Mouse (Mus musculus) liver, embryonic 14 days (tissue): ENCODE measurements around the gene Sync. TPM values are rescaled to one million over a fixed set of nuclear protein-coding genes. Genes with fewer than 3 reads are reported as not detected.

ENCODE experiments used
- polyA plus RNA-seq: library from polyadenylated mRNA; depleted of rRNA; stranded (reverse); fragments of >200 nt; gene quantifications from 2 replicates; pipeline ENCODE4 v1.2.3, GENCODE M21; 2012; rRNA removed

Sync gene
- 0.03 and 0.11 TPM in 2 replicates for polyA plus RNA-seq

DNA sequence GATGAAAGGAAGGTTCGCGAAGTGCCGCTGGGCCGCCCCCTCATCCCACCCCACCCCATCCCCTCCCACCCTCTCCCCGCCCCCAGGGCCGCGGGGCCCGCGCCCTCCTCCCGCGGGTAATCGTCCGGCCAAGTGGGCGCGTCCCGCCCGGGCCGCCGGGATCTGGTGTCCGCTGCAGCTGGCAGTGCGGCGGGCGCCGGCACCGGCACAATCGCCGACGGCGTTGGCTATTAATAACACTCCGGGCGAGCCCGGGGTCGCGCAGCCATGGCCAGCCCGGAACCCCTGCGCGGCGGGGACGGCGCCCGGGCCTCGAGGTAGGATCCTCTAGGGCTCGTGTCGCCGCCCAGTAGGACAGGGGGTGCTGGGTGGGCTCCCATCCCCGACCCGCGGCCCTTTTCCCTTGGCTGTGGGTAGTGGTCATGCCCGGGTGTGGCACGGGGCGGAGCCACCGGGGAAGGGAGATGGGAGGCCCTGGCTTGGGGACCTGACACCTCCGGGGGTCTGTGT is at the start of gene Sync:
Sync (plus strand) TSS at position 146 of the 510 bp plus-strand sequence.

DNA sequence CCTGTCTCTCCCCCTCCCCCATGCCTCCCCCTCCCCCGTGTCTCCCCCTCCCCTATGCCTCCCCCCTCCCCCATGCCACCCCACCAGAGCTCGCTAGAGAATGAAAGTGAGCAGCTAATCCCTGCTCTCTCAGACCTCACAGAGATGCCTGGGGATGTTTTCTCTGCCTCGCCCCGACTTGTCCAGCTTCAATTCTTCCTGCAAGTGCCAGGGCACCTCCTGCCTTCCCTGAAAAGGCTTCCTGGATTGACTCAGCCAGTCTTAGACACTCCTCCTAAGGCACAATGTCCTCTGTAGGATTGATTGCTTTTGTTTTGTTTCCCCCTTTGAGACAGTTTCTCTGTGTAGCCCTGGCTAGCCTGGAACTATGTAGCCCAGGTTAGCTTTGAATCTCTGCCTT is 26.2 kb upstream of the Sync start, which contains the start of gene C77080:
C77080 (minus strand) TSS at position 209 of the 400 bp plus-strand sequence.

DNA sequence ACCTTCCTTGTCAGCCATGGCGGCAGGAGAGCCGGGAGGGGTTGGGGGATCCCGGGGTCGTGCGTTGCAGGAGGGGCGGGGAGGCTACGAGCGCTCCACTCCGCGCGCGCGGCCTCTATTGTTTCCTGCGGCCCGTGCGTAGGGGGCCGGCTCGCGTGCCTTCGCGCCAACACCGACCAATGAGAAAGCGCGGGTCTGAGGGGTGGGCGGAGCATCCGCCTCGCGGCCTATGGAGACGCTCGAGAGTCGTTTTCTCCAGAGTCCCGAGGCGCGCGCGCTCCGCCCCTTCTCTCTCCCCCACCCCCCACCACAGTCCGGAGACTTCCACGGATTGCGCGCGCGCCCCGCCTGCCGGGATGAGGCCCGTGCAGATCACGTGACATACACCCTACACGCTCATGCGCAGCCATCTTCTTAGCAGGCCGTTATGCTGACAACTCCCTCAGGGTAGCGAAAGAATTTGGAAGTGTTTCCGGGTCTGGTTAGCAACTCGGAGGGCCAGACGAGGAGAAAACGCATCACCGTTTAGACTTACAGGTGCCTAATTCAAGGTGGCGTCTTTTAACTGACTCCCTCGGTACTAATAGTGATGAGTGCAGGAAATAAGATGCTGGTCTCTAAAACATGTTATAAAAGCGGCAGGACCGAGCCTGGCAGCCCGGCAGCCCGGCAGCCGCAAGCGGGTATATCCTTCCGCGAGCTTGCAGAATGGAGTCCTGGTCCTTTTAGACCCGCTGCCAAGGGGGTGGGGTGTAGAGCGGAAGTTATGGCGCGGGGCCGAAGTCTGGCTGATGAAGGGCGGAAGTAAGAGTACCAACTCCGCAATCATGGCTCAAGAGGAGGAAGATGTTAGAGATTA is 48.0 kb downstream of the Sync start, which contains the start of the genes Rbbp4 and Zbtb8os:
Rbbp4 (minus strand) TSS at position 155 of the 859 bp plus-strand sequence.
Zbtb8os (plus strand) TSS at position 480 of the 859 bp plus-strand sequence.

Other genes with a start within 250 kb of the Sync start
- gene Rnf19b, start 229.3 kb upstream of the Sync start, polyA plus RNA-seq: 12.0 and 12.8 TPM in 2 replicates
- gene Tmem54, start 182.1 kb upstream of the Sync start, polyA plus RNA-seq: 0.96 and 1.0 TPM in 2 replicates
- 2.1 and 2.2 TPM in 2 replicates for gene Hpca, start 165.6 kb upstream of the Sync start, polyA plus RNA-seq
- 0.61 and 1.0 TPM in 2 replicates for gene Fndc5, start 150.6 kb upstream of the Sync start, polyA plus RNA-seq
- 11.2 and 14.0 TPM in 2 replicates for gene S100pbp, start 97.9 kb upstream of the Sync start, polyA plus RNA-seq
- 32.6 TPM in 2 replicates for gene Yars, start 97.9 kb upstream of the Sync start, polyA plus RNA-seq
- gene C77080, start 26.2 kb upstream of the Sync start, polyA plus RNA-seq: 0.93 and 1.1 TPM in 2 replicates
- 57.7 and 70.3 TPM in 2 replicates for gene Rbbp4, start 47.8 kb downstream of the Sync start, polyA plus RNA-seq
- 27.2 and 29.5 TPM in 2 replicates for gene Zbtb8os, start 48.1 kb downstream of the Sync start, polyA plus RNA-seq
- gene Zbtb8a, start 90.5 kb downstream of the Sync start, polyA plus RNA-seq: 1.9 and 2.2 TPM in 2 replicates
- 0.31 and 0.50 TPM in 2 replicates for gene Zbtb8b, start 153.2 kb downstream of the Sync start, polyA plus RNA-seq
- 26.5 and 36.7 TPM in 2 replicates for gene Bsdc1, start 174.0 kb downstream of the Sync start, polyA plus RNA-seq
- not detected in 2 replicates for gene Tssk3, start 203.4 kb downstream of the Sync start, polyA plus RNA-seq
- 0.12 and 0.44 TPM in 2 replicates for gene Fam229a, start 203.6 kb downstream of the Sync start, polyA plus RNA-seq
- 33.7 and 37.5 TPM in 2 replicates for gene Marcksl1, start 226.0 kb downstream of the Sync start, polyA plus RNA-seq